Mouse (Mus musculus) forebrain, embryonic 10.5 days (tissue): ENCODE data around the gene Ear14. TPM values are rescaled to one million over a fixed set of nuclear protein-coding genes. Genes with fewer than 3 reads are reported as not detected.
"Not testable (repeated sequence)": the region's sequence is repeated elsewhere in the genome, so short reads cannot be mapped to it uniquely, and the experiment has no call there.

Experiments
- DNase-seq: peaks from one replicate; pipeline ENCODE4 v3.0.0-alpha.2; 2017; ENCODE audit warnings: low spot score; ENCODE audit errors: extremely low spot score
- H3K27ac ChIP-seq: fragments of 300-500 bp; sonication (generic); 2 replicates; pipeline ENCODE4 v1.5.1; 2016; ENCODE audit warnings: mild to moderate bottlenecking
- H3K27me3 ChIP-seq: fragments of 300-500 bp; sonication (generic); 2 replicates; pipeline ENCODE4 v1.6.1; 2016; ENCODE audit warnings: mild to moderate bottlenecking; ENCODE audit not compliant: poor library complexity, severe bottlenecking
- H3K36me3 ChIP-seq: fragments of 300-500 bp; sonication (generic); replicated peaks from 2 replicates; pipeline ENCODE4 v1.6.1; 2016; ENCODE audit warnings: mild to moderate bottlenecking, moderate library complexity
- H3K4me1 ChIP-seq: fragments of 300-500 bp; sonication (generic); 2 replicates; pipeline ENCODE4 v1.6.1; 2016
- H3K4me3 ChIP-seq: fragments of 300-500 bp; sonication (generic); 2 replicates; pipeline ENCODE4 v1.5.1; 2016; ENCODE audit warnings: mild to moderate bottlenecking, moderate library complexity
- H3K9me3 ChIP-seq: fragments of 300-500 bp; sonication (generic); 2 replicates; pipeline ENCODE4 v1.6.1; 2016; ENCODE audit warnings: mild to moderate bottlenecking, moderate library complexity
- WGBS: fragments of 180-500 bp; shearing (Covaris S2); methylation state at CpG from one replicate; pipeline ENCODE4 v1.1.7; 2016; 5-methylcytosine and 5-hydroxymethylcytosine counted together
- polyA plus RNA-seq: library from polyadenylated mRNA; unstranded; fragments of >200 nt; fragmentation: Nextera tagmentation; extraction: Ambion mirVana; gene quantifications from 2 replicates; pipeline ENCODE4 v1.2.1, GENCODE M21; 2016

The Ear14 gene
- not detected in 2 replicates for polyA plus RNA-seq

- H3K9me3 ChIP-seq: no peaks in the 10 kb centered on the region
- no peaks in the 10 kb centered on the region for H3K27me3 ChIP-seq
- 95% methylated on average over 2 of the region's 2 CpGs for WGBS
- no peaks in the 10 kb centered on the region for H3K36me3 ChIP-seq
- no peak within 1 kb of the TSS for H3K4me3 ChIP-seq
- DNase-seq: no peak
- H3K4me1 ChIP-seq: no peaks in the 10 kb centered on the region
- no peak within 1 kb of the TSS for H3K27ac ChIP-seq
Observed at GRCm38 (mm10) chr14:51203115-51203514, at the start of gene Ear14. Gene Ear14, plus strand, starts transcription at chr14:51203391.

GRCm38 (mm10) chr14:51156056-51156735, 47.0 kb upstream of the Ear14 start:
- peaks cover 3% of the 10 kb centered on the region; the same call in 1 of the 2 replicates for H3K4me1 ChIP-seq
- 88% methylated on average over 5 of the region's 5 CpGs for WGBS
- H3K27me3 ChIP-seq: no peaks in the 10 kb centered on the region
- no peaks in the 10 kb centered on the region for H3K9me3 ChIP-seq
- H3K4me3 ChIP-seq: no peak overlapping the region
- no peaks in the 10 kb centered on the region for H3K36me3 ChIP-seq
- H3K27ac ChIP-seq: no peak overlapping the region
- DNase-seq: no peak

- H3K27ac ChIP-seq: no peak overlapping the region
- H3K36me3 ChIP-seq: no peaks in the 10 kb centered on the region
- no peaks in the 10 kb centered on the region for H3K27me3 ChIP-seq
- DNase-seq: no peak
- peaks cover 3% of the 10 kb centered on the region; the same call in 1 of the 2 replicates for H3K4me1 ChIP-seq
- WGBS: 91% methylated on average over 4 of the region's 4 CpGs
- H3K9me3 ChIP-seq: no peaks in the 10 kb centered on the region
- H3K4me3 ChIP-seq: no peak overlapping the region
Observed at GRCm38 (mm10) chr14:51156736-51157068, 46.5 kb upstream of the Ear14 start.

GRCm38 (mm10) chr14:51157072-51157471, 46.1 kb upstream of the Ear14 start:
- Histone ChIP-seq H3K27me3 (no peaks in the 10 kb centered on the region), H3K4me1 (peaks cover 3% of the 10 kb centered on the region; the same call in 1 of the 2 replicates), H3K27ac (no peak overlapping the region), H3K36me3 (no peaks in the 10 kb centered on the region), H3K9me3 (no peaks in the 10 kb centered on the region), H3K4me3 (no peak overlapping the region)
- DNase-seq: no peak
- 80% methylated on average over 1 of the region's 1 CpGs for WGBS

DNA sequence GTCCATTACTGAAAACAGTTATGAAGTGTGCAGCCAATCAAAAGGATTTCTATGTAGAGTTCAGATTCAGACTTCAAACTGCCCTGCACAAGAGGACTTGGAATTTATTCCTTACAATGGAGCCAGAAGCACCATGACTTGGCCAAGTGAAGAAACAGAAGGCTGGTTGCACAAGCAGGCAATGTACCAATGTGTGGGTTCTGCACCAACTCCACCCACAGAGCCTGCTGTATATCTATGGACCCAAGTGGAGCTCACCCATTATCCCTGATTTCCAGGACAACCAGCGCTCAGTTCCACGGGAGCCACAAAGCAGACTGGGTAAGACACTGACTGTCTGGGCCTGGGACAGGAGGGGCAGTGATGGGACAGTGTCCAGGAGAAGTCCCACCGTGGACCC, 41.2 kb upstream of the Ear14 start, which contains the start of gene Rnase2b:
Rnase2b (plus strand) TSS at position 285 of the 400 bp plus-strand sequence.
- H3K36me3 ChIP-seq, H3K9me3 ChIP-seq, H3K4me1 ChIP-seq, H3K4me3 ChIP-seq, DNase-seq, H3K27me3 ChIP-seq, H3K27ac ChIP-seq: not testable (repeated sequence)
- 93% methylated on average over 3 of the region's 3 CpGs for WGBS

- H3K9me3 ChIP-seq, H3K27me3 ChIP-seq, H3K27ac ChIP-seq, H3K4me3 ChIP-seq, H3K36me3 ChIP-seq, H3K4me1 ChIP-seq, DNase-seq: not testable (repeated sequence)
- WGBS: 92% methylated on average over 6 of the region's 6 CpGs
Observed at GRCm38 (mm10) chr14:51163323-51163722, 39.9 kb upstream of the Ear14 start.

GRCm38 (mm10) chr14:51165435-51165834, 37.8 kb upstream of the Ear14 start:
- Histone ChIP-seq H3K4me1 (no peaks in the 10 kb centered on the region), H3K27me3 (no peaks in the 10 kb centered on the region), H3K36me3 (no peaks in the 10 kb centered on the region), H3K27ac (no peak overlapping the region), H3K4me3 (no peak overlapping the region), H3K9me3 (no peaks in the 10 kb centered on the region)
- no peak for DNase-seq
- 91% methylated on average over 1 of the region's 1 CpGs for WGBS

DNA sequence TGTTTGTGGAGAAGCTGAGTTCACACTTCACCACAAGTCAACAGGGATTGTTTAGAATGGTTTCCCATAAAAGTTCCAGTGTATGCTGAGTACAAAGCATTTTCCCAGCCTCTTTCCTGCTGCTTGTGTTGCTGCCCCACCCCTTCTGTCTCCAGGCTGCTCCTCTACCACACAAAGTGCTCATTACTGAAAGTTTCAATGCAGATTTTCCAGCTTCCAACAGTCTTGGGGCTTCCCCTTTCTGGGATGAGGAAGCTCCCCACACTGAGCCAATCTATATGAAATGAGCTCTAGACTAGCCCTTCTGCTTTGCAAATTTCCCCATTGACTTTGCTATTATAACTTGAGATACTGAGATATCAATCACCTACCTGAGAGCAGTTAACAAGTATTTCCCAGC, 37.1 kb upstream of the Ear14 start:
- Histone ChIP-seq H3K27me3 (no peaks in the 10 kb centered on the region), H3K27ac (no peak overlapping the region)

DNA sequence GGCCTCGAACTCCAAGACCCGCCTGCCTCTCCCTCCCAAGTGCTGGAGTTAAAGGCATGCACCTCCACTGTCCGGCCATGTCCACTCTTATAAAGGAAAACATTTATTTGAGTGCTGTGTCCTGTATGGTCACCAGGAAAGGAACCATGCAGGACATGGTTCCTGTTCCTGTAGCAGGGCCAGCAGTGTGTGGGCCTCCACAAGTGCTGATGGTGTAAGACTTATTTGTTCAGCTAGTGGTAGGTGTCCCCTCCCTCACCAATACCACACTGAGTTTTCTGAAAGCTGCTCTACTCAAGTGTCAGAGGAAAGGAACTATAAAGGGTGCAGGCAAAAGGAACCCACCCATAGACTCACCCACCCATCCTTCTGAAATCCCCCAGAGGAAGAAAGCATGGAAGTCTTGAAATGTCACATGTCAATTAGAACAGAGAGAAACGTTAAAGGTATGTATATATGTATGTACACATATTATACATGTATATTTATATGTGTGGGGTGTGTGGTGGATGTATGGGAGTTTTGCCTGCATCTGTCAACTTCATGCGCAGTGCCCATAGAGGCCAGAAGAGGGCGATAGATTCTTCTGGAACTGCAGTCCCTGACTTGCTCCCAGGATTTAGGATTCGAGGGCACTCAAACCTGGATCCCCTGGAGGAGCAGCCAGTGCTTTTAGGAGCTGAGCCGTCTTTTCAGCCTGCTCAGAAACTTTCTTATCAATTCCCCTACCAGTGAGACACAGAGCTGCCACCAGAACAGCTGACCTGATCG, 30.9 kb upstream of the Ear14 start:
- not testable (repeated sequence) for H3K9me3 ChIP-seq, H3K27me3 ChIP-seq, H3K4me3 ChIP-seq, H3K36me3 ChIP-seq, H3K4me1 ChIP-seq, H3K27ac ChIP-seq
- DNase-seq: peak; percentile 62
- WGBS: 37% methylated on average over 9 of the region's 9 CpGs

More for the DNA sequence above, 37.1 kb upstream of the Ear14 start:
- H3K36me3 ChIP-seq: no peaks in the 10 kb centered on the region
- no peak for DNase-seq
- H3K4me1 ChIP-seq: no peaks in the 10 kb centered on the region
- no peak overlapping the region for H3K4me3 ChIP-seq
- no peaks in the 10 kb centered on the region for H3K9me3 ChIP-seq

GRCm38 (mm10) chr14:51172947-51173346, 30.2 kb upstream of the Ear14 start:
- not testable (repeated sequence) for H3K36me3 ChIP-seq, H3K27ac ChIP-seq, H3K4me1 ChIP-seq, H3K27me3 ChIP-seq, DNase-seq, H3K4me3 ChIP-seq, H3K9me3 ChIP-seq
- WGBS: 64% methylated on average over 4 of the region's 4 CpGs

GRCm38 (mm10) chr14:51173843-51174242, 29.3 kb upstream of the Ear14 start:
- no peak for DNase-seq
- H3K27me3 ChIP-seq: no peaks in the 10 kb centered on the region
- WGBS: 66% methylated on average over 4 of the region's 4 CpGs

DNA sequence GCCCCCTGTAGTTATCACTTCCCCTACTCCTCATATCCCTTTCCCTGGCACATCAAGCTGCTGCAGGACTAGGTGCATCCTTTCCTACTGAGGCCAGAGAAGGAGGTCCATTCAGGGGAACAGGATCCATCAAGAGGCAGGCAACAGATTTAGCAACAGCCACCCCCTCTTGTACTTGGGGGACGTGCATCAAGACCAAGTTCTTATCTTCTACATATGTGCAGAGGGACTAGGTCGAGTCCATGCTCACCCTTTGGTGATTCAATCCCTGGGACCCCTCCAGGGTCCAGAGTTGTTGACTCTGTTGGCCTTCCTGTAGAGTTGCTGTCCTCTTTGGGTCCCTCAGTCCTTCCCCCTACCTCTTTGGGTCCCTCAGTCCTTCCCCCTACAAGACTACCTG, 22.1 kb upstream of the Ear14 start:
- DNase-seq, H3K36me3 ChIP-seq, H3K27ac ChIP-seq, H3K9me3 ChIP-seq, H3K4me1 ChIP-seq, H3K27me3 ChIP-seq, H3K4me3 ChIP-seq: not testable (repeated sequence)
- 79% methylated on average over 2 of the region's 2 CpGs for whole genome bisulfite sequencing

More at GRCm38 (mm10) chr14:51173843-51174242, 29.3 kb upstream of the Ear14 start:
- H3K36me3 ChIP-seq: no peaks in the 10 kb centered on the region
- no peak overlapping the region for H3K27ac ChIP-seq
- H3K4me1 ChIP-seq: no peaks in the 10 kb centered on the region
- H3K4me3 ChIP-seq: no peak overlapping the region
- H3K9me3 ChIP-seq: no peaks in the 10 kb centered on the region

DNA sequence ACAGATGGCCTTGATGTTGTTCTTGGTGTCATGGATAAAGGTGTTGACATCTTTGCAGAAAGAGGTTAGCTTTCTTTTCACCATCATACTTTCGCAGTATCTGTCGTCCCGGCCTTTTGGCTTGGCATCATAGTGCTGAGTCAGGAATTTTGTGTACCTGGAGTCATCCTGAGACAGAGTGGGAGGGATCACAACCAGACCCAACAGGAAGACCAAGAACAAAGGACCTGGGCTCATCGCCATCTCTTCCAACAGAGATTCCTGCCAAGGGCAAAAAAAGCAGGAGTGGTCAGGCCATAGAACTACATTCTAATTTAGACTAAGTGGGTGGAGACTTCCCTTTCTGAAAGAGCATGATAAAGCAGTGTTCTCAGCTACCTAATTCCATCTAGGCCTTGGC, 7.5 kb upstream of the Ear14 start:
- H3K9me3 ChIP-seq: no peaks in the 10 kb centered on the region
- H3K4me1 ChIP-seq: no peaks in the 10 kb centered on the region
- no peak overlapping the region for H3K27ac ChIP-seq
- no peak overlapping the region for H3K4me3 ChIP-seq
- H3K36me3 ChIP-seq: no peaks in the 10 kb centered on the region
- 89% methylated on average over 4 of the region's 4 CpGs for WGBS
- DNase-seq: no peak
- H3K27me3 ChIP-seq: no peaks in the 10 kb centered on the region
